8 mouse cellular contexts compared by ENCODE assay signal in the genomic region with DNA sequence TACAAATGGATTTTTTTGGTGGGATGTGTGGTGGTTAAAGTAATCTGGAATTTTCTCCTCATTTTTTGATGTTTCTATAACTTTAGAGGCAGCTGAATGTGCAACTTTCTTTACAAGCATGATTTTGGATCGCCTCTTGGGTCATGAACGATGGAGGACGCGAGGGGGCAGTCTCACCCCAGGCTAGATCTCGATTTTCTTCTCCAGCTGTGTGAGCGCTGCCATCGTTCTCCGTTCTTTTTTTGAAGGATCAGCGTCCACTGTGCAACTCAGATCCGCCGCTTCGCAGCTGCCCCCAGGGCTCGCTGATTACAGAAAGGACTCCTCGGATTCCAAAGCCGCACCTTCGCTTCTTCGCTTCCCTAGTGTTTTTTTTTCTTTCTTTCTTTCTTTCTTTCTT.
DNase-seq lines count a peak whose midpoint lies in the region; ATAC-seq and TF ChIP-seq lines count a peak whose summit lies in the region.

No protein-coding gene starts in this region.

- peak; percentile 85 for ATAC-seq in embryonic facial prominence, embryonic 14.5 days (ENCODE audit: low read depth)
- no peak for ATAC-seq in heart, embryonic 12.5 days (ENCODE audit: insufficient number of reproducible peaks, low FRiP score)
- ATAC-seq in kidney, postnatal 0 days (replicated peaks; ENCODE audit: low FRiP score, low read depth) = peak; percentile 54

- no peak for TF ChIP-seq POLR2A in bone marrow, adult 2 months (IDR thresholded peaks at IDR 0.05; ENCODE audit: borderline replicate concordance, control insufficient read depth, low read depth, low read length)

- no peaks in the 10 kb centered on the region for H3K36me3 ChIP-seq in embryonic facial prominence, embryonic 14.5 days (ENCODE audit: control insufficient read depth, insufficient read depth, low read length)
- H3K36me3 ChIP-seq in heart, embryonic 12.5 days = no peaks in the 10 kb centered on the region
- no peaks in the 10 kb centered on the region for H3K36me3 ChIP-seq in kidney, postnatal 0 days (ENCODE audit: insufficient read depth, low read length)

- H3K4me3 ChIP-seq in bone marrow, adult 2 months (replicated peaks; ENCODE audit: control insufficient read depth, low read depth, low read length) = no peak overlapping the region
- peak overlapping the region; percentile 29 for H3K4me3 ChIP-seq in embryonic facial prominence, embryonic 14.5 days (ENCODE audit: low read depth, low read length)
- H3K4me3 ChIP-seq in heart, embryonic 12.5 days = peak overlapping the region; percentile 41
- H3K4me3 ChIP-seq in kidney, postnatal 0 days (replicated peaks; ENCODE audit: low read depth, low read length) = peak overlapping the region; percentile 25

- H3K9ac ChIP-seq in embryonic facial prominence, embryonic 14.5 days (ENCODE audit: low read depth, low read length) = peak overlapping the region; percentile 15; the same call in 1 of the 2 replicates
- no peak overlapping the region for H3K9ac ChIP-seq in heart, embryonic 12.5 days
- H3K9ac ChIP-seq in kidney, postnatal 0 days (ENCODE audit: low read depth, low read length) = no peak overlapping the region

- H3K4me2 ChIP-seq in embryonic facial prominence, embryonic 14.5 days (ENCODE audit: low read depth, low read length) = peak overlapping the region; percentile 53
- peak overlapping the region; percentile 64 for H3K4me2 ChIP-seq in heart, embryonic 12.5 days
- peak overlapping the region; percentile 50 for H3K4me2 ChIP-seq in kidney, postnatal 0 days (ENCODE audit: low read length)

- H3K27me3 ChIP-seq in embryonic facial prominence, embryonic 14.5 days (replicated peaks; ENCODE audit: control insufficient read depth, insufficient read depth, low read length) = no peaks in the 10 kb centered on the region
- peaks cover 14% of the 10 kb centered on the region; the same call in 1 of the 2 replicates for H3K27me3 ChIP-seq in heart, embryonic 12.5 days (replicated peaks)
- H3K27me3 ChIP-seq in kidney, postnatal 0 days (ENCODE audit: insufficient read depth, low read length) = no peaks in the 10 kb centered on the region

- peak; percentile 3 to 21 for DNase-seq in B cell, adult 2 months
- DNase-seq in embryonic facial prominence, embryonic 14.5 days (ENCODE audit: low spot score) = peak; percentile 93
- DNase-seq in kidney, postnatal 0 days (ENCODE audit: low spot score) = peak; percentile 92
- peak; percentile 61 for DNase-seq in liver
- DNase-seq in naive thymus-derived CD4-positive, alpha-beta T cell, adult 2 months (ENCODE audit: low read depth) = peak; percentile 12
- DNase-seq in testis, postnatal 10 days (ENCODE audit: low spot score) = peak; percentile 76

- TF ChIP-seq CTCF in bone marrow, adult 2 months (IDR thresholded peaks at IDR 0.05; ENCODE audit: control insufficient read depth, insufficient read depth, low read length) = peak; percentile 47; the same call in 1 of the 2 replicates
- peak; percentile 85 for TF ChIP-seq CTCF in kidney, postnatal 0 days (IDR thresholded peaks at IDR 0.05; ENCODE audit: low read depth)

- H3K27ac ChIP-seq in bone marrow, adult 2 months (ENCODE audit: control insufficient read depth, insufficient read depth, low read depth, low read length, poor library complexity) = no peak overlapping the region
- no peak overlapping the region for H3K27ac ChIP-seq in embryonic facial prominence, embryonic 14.5 days (replicated peaks; ENCODE audit: low read depth, low read length)
- H3K27ac ChIP-seq in heart, embryonic 12.5 days (ENCODE audit: poor library complexity, severe bottlenecking) = no peak overlapping the region
- no peak overlapping the region for H3K27ac ChIP-seq in kidney, postnatal 0 days

- no peaks in the 10 kb centered on the region for H3K4me1 ChIP-seq in bone marrow, adult 2 months (ENCODE audit: control insufficient read depth, insufficient read depth, low read length)
- no peaks in the 10 kb centered on the region for H3K4me1 ChIP-seq in embryonic facial prominence, embryonic 14.5 days (ENCODE audit: control insufficient read depth, insufficient read depth, low read length)
- no peaks in the 10 kb centered on the region for H3K4me1 ChIP-seq in heart, embryonic 12.5 days (replicated peaks)
- no peaks in the 10 kb centered on the region for H3K4me1 ChIP-seq in kidney, postnatal 0 days (replicated peaks; ENCODE audit: insufficient read depth, low read length)

- H3K9me3 ChIP-seq in embryonic facial prominence, embryonic 14.5 days (ENCODE audit: control insufficient read depth, low read length) = no peaks in the 10 kb centered on the region
- H3K9me3 ChIP-seq in heart, embryonic 12.5 days (replicated peaks) = no peaks in the 10 kb centered on the region
- no peaks in the 10 kb centered on the region for H3K9me3 ChIP-seq in kidney, postnatal 0 days (replicated peaks; ENCODE audit: low read length)

- WGBS in bone marrow, adult 2 months = 4% methylated on average over 17 of the region's 17 CpGs
- under 1% methylated on average over 17 of the region's 17 CpGs for WGBS in embryonic facial prominence, embryonic 14.5 days
- WGBS in heart, embryonic 12.5 days = 2% methylated on average over 17 of the region's 17 CpGs
- WGBS in kidney, postnatal 0 days = under 1% methylated on average over 17 of the region's 17 CpGs

Comparison
In these comparisons a context has a peak if more than half of its experiments do, and no peak if none do; other contexts are left out.
1. DNase-seq: peak in every context shown above with its lines; median percentile 93 in embryonic facial prominence, embryonic 14.5 days; 92 in kidney, postnatal 0 days; 76 in testis, postnatal 10 days; 61 in liver; 12 in B cell, adult 2 months; 12 in naive thymus-derived CD4-positive, alpha-beta T cell, adult 2 months.